Mouse (Mus musculus): ENCODE measurements around the gene Mrap. TPM values are rescaled to one million over a fixed set of nuclear protein-coding genes. Genes with fewer than 3 reads are reported as not detected.

Mrap gene
- polyA plus RNA-seq, 1 experiment from 2014 or later: 2.3 TPM

- Histone ChIP-seq H3K9me3 (replicated peaks) (no peaks in the 10 kb centered on the region), H3K27ac (replicated peaks) (no peak overlapping the region), H3K36me3 (peaks cover 95% of the 10 kb centered on the region), H3K4me3 (no peak overlapping the region), H3K4me1 (no peaks in the 10 kb centered on the region), H3K27me3 (ENCODE audit: low read depth, poor library complexity, severe bottlenecking) (no peaks in the 10 kb centered on the region)
- DNase-seq (ENCODE audit: low spot score): no peak
- 95% methylated on average over 15 of the region's 15 CpGs for WGBS
Measured at GRCm38 (mm10) chr16:90766919-90767454, 29.0 kb downstream of the Mrap start.

- Histone ChIP-seq H3K27me3 (ENCODE audit: low read depth, poor library complexity, severe bottlenecking) (no peaks in the 10 kb centered on the region), H3K4me1 (peaks cover 4% of the 10 kb centered on the region), H3K4me3 (no peak overlapping the region), H3K36me3 (peaks cover 100% of the 10 kb centered on the region), H3K9me3 (replicated peaks) (no peaks in the 10 kb centered on the region), H3K27ac (replicated peaks) (no peak overlapping the region)
- DNase-seq (ENCODE audit: low spot score): no peak
- 96% methylated on average over 12 of the region's 12 CpGs for WGBS
Measured at GRCm38 (mm10) chr16:90774216-90774615, 36.2 kb downstream of the Mrap start.

- Histone ChIP-seq H3K9me3 (replicated peaks) (no peaks in the 10 kb centered on the region), H3K27ac (replicated peaks) (no peak overlapping the region), H3K4me1 (peaks cover 7% of the 10 kb centered on the region), H3K4me3 (no peak overlapping the region), H3K27me3 (ENCODE audit: low read depth, poor library complexity, severe bottlenecking) (no peaks in the 10 kb centered on the region), H3K36me3 (peaks cover 100% of the 10 kb centered on the region)
- 92% methylated on average over 6 of the region's 6 CpGs for WGBS
- no peak for DNase-seq (ENCODE audit: low spot score)
Measured at GRCm38 (mm10) chr16:90774646-90775045, 36.6 kb downstream of the Mrap start.

- DNase-seq (ENCODE audit: low spot score): no peak
- Histone ChIP-seq H3K4me1 (peaks cover 11% of the 10 kb centered on the region), H3K9me3 (replicated peaks) (no peaks in the 10 kb centered on the region), H3K36me3 (peaks cover 100% of the 10 kb centered on the region), H3K4me3 (no peak overlapping the region), H3K27ac (replicated peaks) (no peak overlapping the region), H3K27me3 (ENCODE audit: low read depth, poor library complexity, severe bottlenecking) (no peaks in the 10 kb centered on the region)
- 87% methylated on average over 10 of the region's 10 CpGs for WGBS
Measured at GRCm38 (mm10) chr16:90775946-90776520, 38.0 kb downstream of the Mrap start.

GRCm38 (mm10) chr16:90779783-90780182 lies 41.8 kb downstream of the Mrap start:
- Histone ChIP-seq H3K27me3 (ENCODE audit: low read depth, poor library complexity, severe bottlenecking) (no peaks in the 10 kb centered on the region), H3K9me3 (replicated peaks) (no peaks in the 10 kb centered on the region), H3K4me1 (peaks cover 11% of the 10 kb centered on the region), H3K27ac (replicated peaks) (no peak overlapping the region), H3K36me3 (peaks cover 97% of the 10 kb centered on the region), H3K4me3 (no peak overlapping the region)
- peak; percentile 19 for DNase-seq (ENCODE audit: low spot score)
- 65% methylated on average over 11 of the region's 11 CpGs for WGBS

- H3K4me3 ChIP-seq: no peak overlapping the region
- H3K27ac ChIP-seq (replicated peaks): no peak overlapping the region
- DNase-seq (ENCODE audit: low spot score): no peak
- WGBS: 93% methylated on average over 11 of the region's 11 CpGs
- peaks cover 97% of the 10 kb centered on the region for H3K36me3 ChIP-seq
- peaks cover 11% of the 10 kb centered on the region for H3K4me1 ChIP-seq
- H3K27me3 ChIP-seq (ENCODE audit: low read depth, poor library complexity, severe bottlenecking): no peaks in the 10 kb centered on the region
- H3K9me3 ChIP-seq (replicated peaks): no peaks in the 10 kb centered on the region
Measured at GRCm38 (mm10) chr16:90783302-90783701, 45.3 kb downstream of the Mrap start.

GRCm38 (mm10) chr16:90785257-90785656 lies 47.2 kb downstream of the Mrap start:
- H3K9me3 ChIP-seq (replicated peaks): no peaks in the 10 kb centered on the region
- no peak overlapping the region for H3K27ac ChIP-seq (replicated peaks)
- H3K4me3 ChIP-seq: no peak overlapping the region
- peaks cover 97% of the 10 kb centered on the region for H3K36me3 ChIP-seq
- 95% methylated on average over 4 of the region's 4 CpGs for WGBS
- DNase-seq (ENCODE audit: low spot score): no peak
- H3K4me1 ChIP-seq: 0 out of 2 replicates have a peak, but pooled peaks cover under 1% of the 10 kb centered on the region
- H3K27me3 ChIP-seq (ENCODE audit: low read depth, poor library complexity, severe bottlenecking): no peaks in the 10 kb centered on the region

GRCm38 (mm10) chr16:90788580-90788979 lies 50.6 kb downstream of the Mrap start:
- Histone ChIP-seq H3K4me1 (no peaks in the 10 kb centered on the region), H3K9me3 (replicated peaks) (no peaks in the 10 kb centered on the region), H3K27me3 (ENCODE audit: low read depth, poor library complexity, severe bottlenecking) (no peaks in the 10 kb centered on the region), H3K36me3 (peaks cover 100% of the 10 kb centered on the region), H3K27ac (replicated peaks) (no peak overlapping the region), H3K4me3 (no peak overlapping the region)
- DNase-seq (ENCODE audit: low spot score): no peak
- 92% methylated on average over 6 of the region's 6 CpGs for WGBS

GRCm38 (mm10) chr16:90790946-90791345 lies 52.9 kb downstream of the Mrap start:
- Histone ChIP-seq H3K4me1 (no peaks in the 10 kb centered on the region), H3K36me3 (peaks cover 100% of the 10 kb centered on the region), H3K4me3 (no peak overlapping the region), H3K9me3 (replicated peaks) (no peaks in the 10 kb centered on the region), H3K27me3 (ENCODE audit: low read depth, poor library complexity, severe bottlenecking) (no peaks in the 10 kb centered on the region), H3K27ac (replicated peaks) (no peak overlapping the region)
- no peak for DNase-seq (ENCODE audit: low spot score)
- 93% methylated on average over 6 of the region's 6 CpGs for WGBS

- Histone ChIP-seq H3K27me3 (ENCODE audit: low read depth, poor library complexity, severe bottlenecking) (no peaks in the 10 kb centered on the region), H3K27ac (replicated peaks) (no peak overlapping the region), H3K4me1 (no peaks in the 10 kb centered on the region), H3K4me3 (no peak overlapping the region), H3K36me3 (peaks cover 100% of the 10 kb centered on the region), H3K9me3 (replicated peaks) (no peaks in the 10 kb centered on the region)
- no peak for DNase-seq (ENCODE audit: low spot score)
- WGBS: 84% methylated on average over 5 of the region's 5 CpGs
Measured at GRCm38 (mm10) chr16:90792066-90792465, 54.1 kb downstream of the Mrap start.

- peaks cover 100% of the 10 kb centered on the region for H3K36me3 ChIP-seq
- H3K4me3 ChIP-seq: no peak overlapping the region
- H3K4me1 ChIP-seq: no peaks in the 10 kb centered on the region
- H3K27me3 ChIP-seq (ENCODE audit: low read depth, poor library complexity, severe bottlenecking): no peaks in the 10 kb centered on the region
- no peak overlapping the region for H3K27ac ChIP-seq (replicated peaks)
- H3K9me3 ChIP-seq (replicated peaks): no peaks in the 10 kb centered on the region
- WGBS: 84% methylated on average over 3 of the region's 3 CpGs
- no peak for DNase-seq (ENCODE audit: low spot score)
Measured at GRCm38 (mm10) chr16:90792500-90792899, 54.5 kb downstream of the Mrap start.

GRCm38 (mm10) chr16:90794708-90795107 lies 56.7 kb downstream of the Mrap start:
- no peak for DNase-seq (ENCODE audit: low spot score)
- H3K36me3 ChIP-seq: peaks cover 100% of the 10 kb centered on the region
- no peak overlapping the region for H3K4me3 ChIP-seq
- no peaks in the 10 kb centered on the region for H3K27me3 ChIP-seq (ENCODE audit: low read depth, poor library complexity, severe bottlenecking)
- H3K4me1 ChIP-seq: no peaks in the 10 kb centered on the region
- no peaks in the 10 kb centered on the region for H3K9me3 ChIP-seq (replicated peaks)
- H3K27ac ChIP-seq (replicated peaks): no peak overlapping the region

- no peaks in the 10 kb centered on the region for H3K9me3 ChIP-seq (replicated peaks)
- no peak for DNase-seq (ENCODE audit: low spot score)
- H3K27ac ChIP-seq (replicated peaks): no peak overlapping the region
- H3K27me3 ChIP-seq (ENCODE audit: low read depth, poor library complexity, severe bottlenecking): no peaks in the 10 kb centered on the region
- 87% methylated on average over 8 of the region's 8 CpGs for WGBS
- peaks cover 95% of the 10 kb centered on the region for H3K36me3 ChIP-seq
- no peaks in the 10 kb centered on the region for H3K4me1 ChIP-seq
- no peak overlapping the region for H3K4me3 ChIP-seq
Measured at GRCm38 (mm10) chr16:90798446-90798845, 60.4 kb downstream of the Mrap start.

Measured in midbrain, embryonic 10.5 days (tissue).